Comparison of ENCODE assay signal across 12 mouse cellular contexts in the genomic region with DNA sequence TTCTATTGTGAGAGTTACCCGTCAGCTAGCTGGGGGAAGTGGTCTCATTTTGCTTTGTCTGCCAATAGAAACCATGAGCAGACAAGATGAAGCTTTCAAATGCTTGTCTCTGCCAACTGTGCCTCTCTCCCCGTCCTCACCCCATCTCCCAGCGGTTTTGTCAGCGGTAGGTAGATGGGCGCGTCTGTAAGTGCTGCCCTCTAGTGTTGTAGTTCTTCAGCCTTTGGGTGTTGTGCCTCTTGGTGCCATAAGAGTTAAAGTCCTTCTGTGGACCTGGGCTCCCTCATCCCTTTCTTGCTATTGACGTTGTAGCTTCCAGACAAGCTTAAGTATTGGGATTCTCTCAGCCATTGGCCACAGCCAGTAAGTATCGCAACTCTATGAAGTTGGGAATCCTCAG. TPM values are rescaled to one million over a fixed set of nuclear protein-coding genes. Genes with fewer than 3 reads are reported as not detected.
A peak's percentile ranks its signal among the peaks of the same experiment; 100 is the strongest.
DNase-seq lines count a peak whose midpoint lies in the region; ATAC-seq and TF ChIP-seq lines count a peak whose summit lies in the region.
"Had no signal": no experiment of that assay in that cellular context is flagged by ENCODE, and none has a peak within 500 bp of the region (broad histone marks: within the 10 kb centered on the region; RNA-seq: fewer than 3 reads in every experiment).

No protein-coding gene starts in this region.

- no peaks in the 10 kb centered on the region for H3K9me3 ChIP-seq in intestine, postnatal 0 days (ENCODE audit: control insufficient read depth)
- H3K9me3 ChIP-seq in intestine, embryonic 16.5 days (ENCODE audit: control insufficient read depth, low read length), result no peaks in the 10 kb centered on the region
- H3K9me3 ChIP-seq: G1E; heart, embryonic 10.5 days; hindbrain, embryonic 15.5 days; liver, embryonic 13.5 days had no signal

- H3K27ac ChIP-seq in intestine, postnatal 0 days (ENCODE audit: low read depth, low read length), result no peak overlapping the region
- no peak overlapping the region for H3K27ac ChIP-seq in intestine, embryonic 16.5 days (ENCODE audit: low read length)
- H3K27ac ChIP-seq: heart, embryonic 10.5 days; hindbrain, embryonic 15.5 days; liver, embryonic 13.5 days had no signal

- H3K4me1 ChIP-seq in intestine, postnatal 0 days (replicated peaks; ENCODE audit: control insufficient read depth, insufficient read depth, low read length), result 0 out of 2 replicates have a peak, but pooled peaks cover 5% of the 10 kb centered on the region
- H3K4me1 ChIP-seq in intestine, embryonic 16.5 days (ENCODE audit: control insufficient read depth, insufficient read depth, low read length), result no peaks in the 10 kb centered on the region
- H3K4me1 ChIP-seq: heart, embryonic 10.5 days had no signal

- no peaks in the 10 kb centered on the region for H3K36me3 ChIP-seq in intestine, postnatal 0 days (ENCODE audit: control insufficient read depth, insufficient read depth)
- no peaks in the 10 kb centered on the region for H3K36me3 ChIP-seq in intestine, embryonic 16.5 days (ENCODE audit: control insufficient read depth, insufficient read depth, low read length)
- H3K36me3 ChIP-seq: G1E; heart, embryonic 10.5 days; hindbrain, embryonic 15.5 days; liver, embryonic 13.5 days had no signal

- DNase-seq in spleen, postnatal 36 days (ENCODE audit: low spot score in 2 of 2), result peak; percentile 4 to 8
- DNase-seq in spleen, adult 12 weeks (ENCODE audit: low spot score), result no peak
- DNase-seq in ZHBTc4 (ENCODE audit: low read depth, low spot score), result peak; percentile 71
- peak; percentile 20 for DNase-seq in thymus, postnatal 25 days
- DNase-seq in heart, postnatal 25 days (ENCODE audit: low spot score), result no peak
- DNase-seq in right cerebral cortex, adult 18-20 months, result no peak
- DNase-seq: liver, embryonic 13.5 days had no signal

- no peak overlapping the region for H3K4me3 ChIP-seq in intestine, postnatal 0 days (ENCODE audit: low read depth, low read length)
- no peak overlapping the region for H3K4me3 ChIP-seq in intestine, embryonic 16.5 days (ENCODE audit: low read length)
- H3K4me3 ChIP-seq: heart, embryonic 10.5 days; hindbrain, embryonic 15.5 days; liver, embryonic 13.5 days had no signal

- no peak overlapping the region for H3K9ac ChIP-seq in intestine, postnatal 0 days (ENCODE audit: low read depth, low read length)
- H3K9ac ChIP-seq in intestine, embryonic 16.5 days (ENCODE audit: low read depth, low read length), result no peak overlapping the region
- H3K9ac ChIP-seq: hindbrain, embryonic 15.5 days; liver, embryonic 13.5 days had no signal

- no peak for ATAC-seq in intestine, postnatal 0 days
- no peak for ATAC-seq in intestine, embryonic 16.5 days

- peak; percentile 58 for TF ChIP-seq CTCF in intestine, postnatal 0 days (IDR thresholded peaks at IDR 0.05; ENCODE audit: low read depth)

- WGBS in intestine, postnatal 0 days, result 51% methylated on average over 8 of the region's 8 CpGs
- 45% methylated on average over 8 of the region's 8 CpGs for WGBS in intestine, embryonic 16.5 days

- no peak overlapping the region for H3K4me2 ChIP-seq in intestine, postnatal 0 days (replicated peaks; ENCODE audit: low read depth)
- no peak overlapping the region for H3K4me2 ChIP-seq in intestine, embryonic 16.5 days (ENCODE audit: low read depth, low read length)
- H3K4me2 ChIP-seq: hindbrain, embryonic 15.5 days; liver, embryonic 13.5 days had no signal

- no peaks in the 10 kb centered on the region for H3K27me3 ChIP-seq in intestine, postnatal 0 days (replicated peaks; ENCODE audit: control insufficient read depth, insufficient read depth, low read length)
- no peaks in the 10 kb centered on the region for H3K27me3 ChIP-seq in intestine, embryonic 16.5 days (replicated peaks; ENCODE audit: control insufficient read depth, insufficient read depth, low read length)
- H3K27me3 ChIP-seq: hindbrain, embryonic 15.5 days; liver, embryonic 13.5 days had no signal

- intact Hi-C loops in heart, postnatal 25 days (cut with DNase I), result no loop called here

RNA-seq across cellular contexts. Expression of gene Tfb1m, which starts 4.8 kb away (rescaled TPM):
- 5.6 and 6.2 TPM in 2 replicates for polyA plus RNA-seq in intestine, postnatal 0 days (2015; fragmentation: Nextera tagmentation; extraction: Ambion mirVana)
- 14.7 and 15.6 TPM in 2 replicates for polyA plus RNA-seq in intestine, embryonic 16.5 days (2015; fragmentation: Nextera tagmentation; extraction: Ambion mirVana)
- total RNA-seq in heart, postnatal 25 days (2021), result 10 to 100 TPM in 1 of 2 experiments, 1 to 10 TPM in 1; 9.9 to 11.7 TPM

RNA-seq across cellular contexts. Expression of gene Cldn20, which starts 30.1 kb away (rescaled TPM):
- polyA plus RNA-seq in intestine, postnatal 0 days (2015; fragmentation: Nextera tagmentation; extraction: Ambion mirVana), result not detected in 2 replicates
- polyA plus RNA-seq in intestine, embryonic 16.5 days (2015; fragmentation: Nextera tagmentation; extraction: Ambion mirVana), result 0.22 TPM in 1 of 2 replicates, not detected in the other
- total RNA-seq in heart, postnatal 25 days (2021), result not detected
- total RNA-seq: G1E had no signal
- polyA plus RNA-seq: G1E; heart, embryonic 10.5 days; liver, embryonic 13.5 days had no signal

Comparison
In these comparisons a context has a peak if more than half of its experiments do, and no peak if none do; other contexts are left out.
1. DNase-seq: peak in spleen, postnatal 36 days (2 of 2), ZHBTc4 (single experiment) and thymus, postnatal 25 days (single experiment); none in spleen, adult 12 weeks (single experiment), heart, postnatal 25 days (single experiment) and right cerebral cortex, adult 18-20 months (single experiment).